Mouse (Mus musculus): Measurements from ENCODE around the gene Gabarapl1.

GRCm38 (mm10) chr6:129507024-129507423 lies 25.9 kb upstream of the Gabarapl1 start, which contains the start of gene Olr1:
- TF ChIP-seq CTCF (IDR thresholded peaks at IDR 0.05; ENCODE audit: extremely low read depth, insufficient read length, insufficient replicate concordance, low read depth, low read length) (no peak), POLR2A (IDR thresholded peaks at IDR 0.05; ENCODE audit: low read depth, low read length) (no peak)

Measured in small intestine, adult 2 months (tissue).